Mouse (Mus musculus) telencephalon, adult 2 months (tissue): ENCODE measurements around the gene Atf4.

Source experiments
- DNase-seq: peaks from one replicate; pipeline ENCODE4 v3.0.0-alpha.2; 2011; ENCODE audit warnings: low read depth, low spot score

The Atf4 gene

DNA sequence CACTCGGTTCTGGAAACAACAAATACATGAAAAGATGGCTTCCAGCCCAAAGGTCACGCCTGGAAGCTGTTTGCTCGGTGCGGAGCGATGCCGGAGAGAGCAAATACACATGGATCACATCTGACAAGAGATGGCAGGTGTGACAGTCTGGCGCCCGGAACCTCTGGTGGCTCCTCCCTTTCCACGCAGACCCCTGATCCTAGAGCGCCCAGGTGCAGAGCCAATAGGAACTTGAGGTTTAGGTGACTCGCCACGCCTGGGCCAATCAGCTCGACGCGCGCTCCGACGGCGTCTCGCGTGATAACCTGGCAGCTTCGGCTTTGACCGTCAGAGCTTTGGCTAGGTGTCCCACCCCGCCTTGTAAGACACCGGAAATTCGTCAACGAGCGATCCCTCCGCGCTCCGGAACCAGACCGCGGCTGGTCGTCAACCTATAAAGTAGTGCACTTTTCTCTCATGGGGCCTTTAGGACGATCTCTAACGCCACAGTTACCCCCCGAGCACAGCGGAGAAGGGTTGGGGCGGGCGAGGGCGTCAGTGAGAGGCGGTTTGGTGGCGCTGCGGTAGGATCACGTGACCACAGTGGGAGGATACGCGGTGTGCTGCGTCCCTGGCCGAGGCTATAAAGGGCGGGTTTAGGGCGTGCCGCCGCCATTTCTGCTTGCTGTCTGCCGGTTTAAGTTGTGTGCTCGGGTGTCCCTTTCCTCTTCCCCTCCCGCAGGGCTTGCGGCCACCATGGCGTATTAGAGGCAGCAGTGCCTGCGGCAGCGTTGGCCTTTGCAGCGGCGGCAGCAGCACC lies at the start of gene Atf4:
TSS of gene Atf4 (plus strand) at position 338 of the 799 bp plus-strand sequence.
- peak; percentile 100 for DNase-seq

DNA sequence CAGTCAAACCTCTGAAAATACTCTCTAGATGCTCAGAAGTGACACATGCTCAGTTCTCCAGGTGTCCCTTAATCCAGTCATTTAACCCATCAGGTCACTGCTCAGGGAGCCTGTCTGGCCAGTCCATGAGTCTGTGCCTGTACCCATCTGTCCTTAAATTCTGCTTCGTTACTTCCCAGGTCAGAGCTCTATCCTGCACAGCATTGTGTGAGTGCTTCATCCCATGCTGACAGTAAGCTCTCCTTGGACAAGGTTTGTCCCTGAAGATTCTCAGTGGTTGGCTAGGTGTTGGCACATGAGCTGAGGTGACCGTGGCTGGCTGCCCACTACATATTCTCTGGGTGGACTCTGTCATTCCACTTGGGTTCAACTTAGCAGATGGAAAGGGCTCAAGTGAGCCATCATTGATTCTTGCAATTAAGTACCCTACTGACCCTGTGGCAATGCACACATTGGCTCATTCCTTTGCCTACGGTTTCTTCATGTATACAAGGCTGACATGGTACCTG lies 48.9 kb upstream of the Atf4 start:
- DNase-seq, result no peak

DNA sequence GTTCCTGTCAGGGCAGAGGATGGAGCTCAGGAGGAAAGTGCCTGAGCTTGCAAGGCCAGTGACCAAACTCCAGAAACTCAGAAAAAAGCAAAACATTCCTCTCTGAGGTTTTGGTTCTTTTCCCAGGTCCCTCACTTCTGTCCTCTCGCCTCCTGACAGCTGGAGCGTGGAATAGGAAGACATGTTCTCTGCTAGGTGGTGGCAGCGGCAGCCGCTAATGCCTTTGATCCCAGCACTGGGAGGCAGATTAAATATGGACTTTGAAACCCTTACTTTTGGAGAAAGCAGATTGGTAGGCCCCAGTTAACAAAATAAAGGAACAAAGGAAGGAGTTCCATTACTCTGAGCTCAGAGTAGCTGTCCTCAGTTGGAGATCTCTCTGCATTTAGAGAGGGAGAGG lies 46.5 kb upstream of the Atf4 start:
- no peak for DNase-seq

- no peak for DNase-seq
These were observed 41.3 kb upstream of the Atf4 start for GRCm38 (mm10) chr15:80213688-80214087.

DNA sequence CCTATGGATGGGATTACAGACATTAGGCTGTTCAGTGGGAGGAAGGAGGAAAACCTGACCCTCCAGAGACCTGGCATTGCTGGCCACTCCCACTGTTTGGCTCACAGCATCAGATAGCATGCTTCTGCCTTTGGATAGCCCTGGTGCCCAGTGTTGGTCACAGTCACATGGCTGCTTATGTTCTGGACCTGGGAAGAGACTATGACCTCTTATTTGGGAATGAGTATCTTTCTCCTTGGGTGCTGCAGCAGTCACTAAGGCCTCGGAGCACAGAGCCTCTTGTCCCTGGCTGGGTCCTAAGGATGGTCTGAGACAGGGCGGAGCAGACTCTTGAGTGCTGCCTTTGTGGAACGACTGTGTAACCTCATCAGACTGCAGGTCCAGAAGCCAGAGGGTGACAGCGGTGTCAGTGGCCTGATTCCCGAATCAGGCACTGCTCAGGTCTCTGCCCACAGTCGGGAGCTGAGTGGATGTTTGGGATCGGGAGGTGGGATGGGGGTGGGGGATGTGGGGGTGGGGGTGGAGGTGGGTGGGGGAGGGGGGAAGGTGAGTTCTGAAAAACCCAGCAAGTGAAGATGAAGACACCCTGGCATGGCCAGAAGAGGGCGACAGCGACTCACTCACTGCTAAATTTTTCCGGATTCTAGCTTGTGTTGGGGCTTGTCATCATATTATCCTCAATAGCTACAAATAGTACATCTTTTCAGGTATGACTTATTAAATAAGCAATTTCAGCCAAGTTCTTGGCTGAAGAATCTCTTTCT lies 39.1 kb upstream of the Atf4 start:
- no peak for DNase-seq

DNA sequence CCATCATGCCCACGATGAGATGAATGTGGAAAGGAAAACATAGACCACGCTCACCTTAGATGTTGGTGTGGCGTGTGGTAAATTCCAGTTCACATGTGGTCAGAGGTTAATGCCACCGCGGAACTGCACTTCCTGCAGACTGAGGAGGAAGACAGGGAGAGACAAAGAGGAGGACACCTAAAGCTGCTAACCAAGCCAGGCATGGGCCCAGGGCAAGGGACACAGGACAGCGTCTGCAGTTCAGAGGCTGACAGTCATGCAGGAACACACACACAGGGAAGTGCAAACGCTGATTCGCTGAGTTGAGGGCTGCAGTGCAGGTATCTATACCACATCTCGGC lies 38.5 kb upstream of the Atf4 start:
- no peak for DNase-seq

DNA sequence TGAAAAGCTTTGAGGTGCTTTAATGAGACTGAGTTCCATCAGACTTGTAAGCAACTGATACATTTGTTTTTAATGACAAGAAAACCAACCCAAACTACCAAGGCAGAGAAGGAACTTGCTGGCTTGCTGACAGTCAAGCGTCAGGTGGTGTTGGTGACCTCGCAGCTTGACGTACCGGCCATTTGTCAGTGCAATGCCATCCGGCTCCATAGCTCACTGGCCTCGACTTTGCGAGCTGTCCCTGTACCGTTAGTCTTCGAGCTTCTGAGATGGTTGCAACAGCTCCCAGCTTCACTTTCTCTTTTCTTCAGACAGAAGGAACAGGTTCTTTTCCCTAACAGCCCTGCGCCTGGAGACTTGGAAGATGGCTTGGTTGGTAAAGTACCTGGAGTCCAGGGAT lies 37.5 kb upstream of the Atf4 start:
- DNase-seq, result no peak

DNA sequence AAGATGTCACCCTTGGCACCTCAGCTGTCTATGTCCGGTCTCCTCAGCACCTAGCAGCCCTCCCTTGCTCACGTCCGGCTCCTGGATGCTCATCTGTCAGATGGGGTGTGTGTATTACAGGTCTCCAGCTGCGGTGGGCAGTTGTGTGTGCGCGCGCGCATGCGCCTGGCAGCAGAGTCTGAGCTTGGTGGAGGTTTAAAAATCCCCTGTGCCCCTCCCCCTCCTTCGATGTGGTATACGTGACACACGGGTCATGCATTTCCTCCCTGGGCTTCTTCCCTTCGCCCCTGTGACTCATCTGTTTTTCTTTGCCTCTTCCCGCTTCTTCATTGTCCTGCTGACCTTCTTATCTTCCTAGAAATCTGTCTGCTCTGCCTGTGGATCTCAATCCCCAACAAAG lies 35.8 kb upstream of the Atf4 start:
- DNase-seq, result no peak

- DNase-seq, result no peak
These were observed 35.0 kb upstream of the Atf4 start for GRCm38 (mm10) chr15:80219705-80220657.

GRCm38 (mm10) chr15:80221031-80221430 lies 34.0 kb upstream of the Atf4 start:
- no peak for DNase-seq

GRCm38 (mm10) chr15:80223751-80224150 lies 31.2 kb upstream of the Atf4 start:
- no peak for DNase-seq

DNA sequence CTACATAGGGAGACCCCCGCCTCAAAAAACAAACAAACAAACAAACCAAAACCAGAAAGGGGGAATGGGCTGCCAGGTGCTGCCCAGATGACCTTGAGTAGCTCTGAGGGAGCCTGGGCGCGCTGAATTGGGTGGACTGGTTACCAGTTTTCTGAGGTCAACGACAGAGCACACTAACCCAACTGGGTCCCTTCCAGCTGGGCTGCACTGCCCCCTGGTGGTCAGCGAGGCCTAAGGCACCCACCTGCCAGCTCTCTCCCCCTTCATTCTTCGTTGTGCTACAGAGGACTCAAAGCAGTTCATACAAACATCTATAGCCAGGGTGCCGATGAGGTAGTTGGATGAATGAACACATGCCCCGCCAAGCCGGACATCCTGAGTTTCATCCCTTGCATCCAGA lies 29.8 kb upstream of the Atf4 start:
- DNase-seq, result no peak

DNA sequence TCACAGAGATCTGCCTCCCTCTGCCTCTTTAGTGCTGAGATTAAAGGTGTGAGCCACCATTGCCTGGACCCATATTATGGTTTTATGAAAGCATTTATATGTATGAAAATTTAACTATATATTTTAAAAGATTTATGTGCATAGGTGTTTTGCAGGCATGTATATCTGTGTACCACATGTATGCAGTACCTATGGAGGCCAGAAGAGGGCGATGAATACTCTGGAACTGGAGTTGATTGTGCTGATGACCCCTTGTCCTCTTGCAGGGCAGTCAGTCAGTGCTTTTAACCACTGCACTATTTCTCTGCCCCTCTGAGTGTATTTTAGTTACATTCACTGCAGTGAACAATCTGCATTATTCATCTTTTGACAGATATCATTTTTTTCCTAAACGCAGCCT lies 29.2 kb upstream of the Atf4 start:
- DNase-seq, result no peak

DNA sequence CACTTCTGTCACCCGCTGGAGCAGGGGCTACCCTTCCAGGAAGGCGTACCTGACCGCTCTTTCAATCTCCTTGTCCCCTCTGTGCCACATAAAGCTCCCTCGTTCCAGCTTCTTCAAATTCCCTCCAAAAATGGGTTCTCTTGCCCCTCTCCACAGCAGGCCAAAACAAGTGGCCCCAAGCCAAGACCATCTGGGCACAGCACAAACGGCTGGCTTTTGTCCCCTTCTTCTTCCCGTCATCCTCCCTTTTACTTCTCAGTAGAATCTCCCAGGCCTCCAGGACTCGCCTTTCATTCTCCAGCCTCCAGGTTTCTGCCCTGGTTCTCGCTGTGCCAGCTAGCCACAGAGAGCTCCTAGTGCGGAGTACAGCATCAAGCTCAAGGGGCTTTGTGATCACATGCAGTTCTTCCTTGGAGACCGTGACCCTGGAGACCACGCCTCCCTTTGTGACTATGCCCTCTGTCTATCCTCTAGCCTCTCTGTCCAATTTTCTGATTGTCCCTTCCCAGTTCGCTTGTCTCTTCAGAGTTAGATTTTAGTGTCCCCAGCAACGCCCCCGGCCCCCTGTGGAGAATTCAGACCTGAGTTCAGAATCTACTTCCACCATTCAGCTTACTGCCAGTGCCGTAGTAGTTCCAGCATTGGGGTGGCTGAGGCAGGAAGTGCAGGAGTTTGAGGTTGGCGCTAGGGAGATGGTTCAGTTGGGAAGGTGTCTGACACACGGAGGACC lies 26.7 kb upstream of the Atf4 start:
- DNase-seq, result no peak

DNA sequence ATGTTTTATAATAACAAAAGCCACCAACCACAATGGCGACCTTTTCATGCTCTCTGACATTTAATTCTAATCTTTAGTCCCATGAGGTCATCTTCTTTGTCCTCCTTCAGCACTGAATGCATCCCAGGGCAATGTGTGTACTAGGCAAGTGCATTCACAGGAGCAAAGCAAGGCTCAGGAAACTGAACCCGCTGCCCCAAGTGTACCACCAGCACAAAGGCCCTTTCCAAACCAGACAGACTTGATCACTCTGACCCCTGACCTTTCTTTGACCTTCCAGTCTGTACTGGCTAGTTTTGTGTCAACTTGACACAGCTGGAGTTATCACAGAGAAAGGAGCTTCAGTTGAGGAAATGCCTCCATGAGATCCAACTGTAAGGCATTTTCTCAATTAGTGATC lies 22.7 kb upstream of the Atf4 start:
- no peak for DNase-seq

GRCm38 (mm10) chr15:80233053-80233452 lies 21.9 kb upstream of the Atf4 start:
- no peak for DNase-seq

GRCm38 (mm10) chr15:80233733-80234509 lies 21.1 kb upstream of the Atf4 start, which contains the start of gene Mief1:
Mief1 (plus strand) TSS chr15:80234018.
- peak; percentile 95 for DNase-seq

DNA sequence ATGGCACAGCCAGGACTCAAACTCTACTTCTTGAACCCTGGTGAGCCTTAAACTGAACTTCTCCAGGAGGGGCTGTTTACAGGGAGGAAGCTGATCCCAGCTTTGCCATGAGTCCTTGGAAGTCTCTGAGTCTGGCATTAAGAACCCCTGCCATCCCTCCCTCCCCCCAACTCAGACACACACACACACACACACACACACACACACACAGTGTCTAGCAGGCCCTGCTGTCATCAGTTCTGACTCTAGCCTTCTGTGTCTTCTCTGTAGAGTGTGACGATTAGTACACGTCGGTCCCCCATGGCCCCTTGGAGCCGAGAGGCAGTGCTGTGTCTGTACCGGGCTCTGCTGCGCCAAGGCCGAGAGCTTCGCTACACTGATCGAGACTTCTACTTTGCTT lies 19.4 kb upstream of the Atf4 start, which contains the start of gene AC140267.1:
TSS of gene AC140267.1 (plus strand) at position 301 of the 400 bp plus-strand sequence.
- DNase-seq, result no peak

- DNase-seq, result no peak
These were observed 6.8 kb upstream of the Atf4 start for GRCm38 (mm10) chr15:80248135-80248534.

- no peak for DNase-seq
These were observed 6.4 kb upstream of the Atf4 start for GRCm38 (mm10) chr15:80248596-80248995.
